Mouse (Mus musculus) heart, embryonic 13.5 days (tissue): Measurements from ENCODE around the gene Ush2a. TPM values are rescaled to one million over a fixed set of nuclear protein-coding genes. Genes with fewer than 3 reads are reported as not detected.

Source experiments
- ATAC-seq: fragments of 200-750 bp; cut with Nextera tagmentation; 2 replicates; pipeline ENCODE4 v1.8.0; 2017; ENCODE audit warnings: moderate TSS enrichment; ENCODE audit not compliant: insufficient number of reproducible peaks, low FRiP score, low TSS enrichment; ENCODE audit errors: extremely low read depth
- H3K27ac ChIP-seq: fragments of 300-500 bp; sonication (generic); replicated peaks from 2 replicates; pipeline ENCODE4 v1.5.1; 2015; ENCODE audit warnings: moderate library complexity, mild to moderate bottlenecking, inconsistent platforms
- H3K27me3 ChIP-seq: fragments of 300-500 bp; sonication (generic); replicated peaks from 2 replicates; pipeline ENCODE4 v1.6.1; 2015; ENCODE audit warnings: mild to moderate bottlenecking, inconsistent platforms
- H3K36me3 ChIP-seq: fragments of 300-500 bp; sonication (generic); 2 replicates; pipeline ENCODE4 v1.6.1; 2015; ENCODE audit warnings: mild to moderate bottlenecking, inconsistent platforms
- H3K4me1 ChIP-seq: fragments of 300-500 bp; sonication (generic); 2 replicates; pipeline ENCODE4 v1.6.1; 2015; ENCODE audit warnings: inconsistent platforms
- H3K4me2 ChIP-seq: fragments of 300-500 bp; sonication (generic); 2 replicates; pipeline ENCODE4 v1.6.1; 2015; ENCODE audit warnings: inconsistent platforms, mild to moderate bottlenecking, moderate library complexity
- H3K4me3 ChIP-seq: fragments of 300-500 bp; sonication (generic); 2 replicates; pipeline ENCODE4 v1.5.1; 2015; ENCODE audit warnings: moderate library complexity, mild to moderate bottlenecking, inconsistent platforms
- H3K9ac ChIP-seq: fragments of 300-500 bp; sonication (generic); 2 replicates; pipeline ENCODE4 v1.6.1; 2015; ENCODE audit warnings: inconsistent platforms, mild to moderate bottlenecking, moderate library complexity
- H3K9me3 ChIP-seq: fragments of 300-500 bp; sonication (generic); 2 replicates; pipeline ENCODE4 v1.6.1; 2016; ENCODE audit warnings: inconsistent platforms
- WGBS: fragments of 180-500 bp; shearing (Covaris S2); methylation state at CpG from one replicate; pipeline ENCODE4 v1.1.7; 2015; ENCODE audit warnings: mixed read lengths; 5-methylcytosine and 5-hydroxymethylcytosine counted together
- polyA plus RNA-seq: library from polyadenylated mRNA; unstranded; fragments of >200 nt; fragmentation: Nextera tagmentation; extraction: Ambion mirVana; gene quantifications from 2 replicates; pipeline ENCODE4 v1.2.1, GENCODE M21; 2015

Gene Ush2a
- polyA plus RNA-seq, 1 experiment from 2014 or later = 0.07 TPM

DNA sequence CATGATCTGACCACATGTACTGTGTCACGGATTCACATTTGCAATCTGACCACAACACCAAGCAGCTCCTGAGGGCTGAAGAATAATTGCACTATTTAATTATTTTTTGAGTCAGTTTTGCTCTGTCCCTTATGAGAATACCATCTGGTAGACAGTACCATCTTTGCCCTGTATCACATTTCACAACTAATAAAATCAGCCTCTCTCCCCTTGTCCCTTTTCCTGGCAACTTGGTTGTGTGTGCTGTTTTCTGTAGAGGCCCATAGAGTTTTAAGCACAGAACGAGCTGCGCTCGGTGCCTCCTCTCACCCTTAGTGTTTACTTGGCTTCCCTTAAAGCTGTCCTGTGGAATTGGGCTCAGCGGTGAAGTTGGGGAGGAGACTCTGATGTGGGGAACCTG, 290.0 kb downstream of the Ush2a start:
- Histone ChIP-seq H3K36me3 (no peaks in the 10 kb centered on the region), H3K27ac (no peak overlapping the region), H3K4me2 (no peak overlapping the region), H3K27me3 (no peaks in the 10 kb centered on the region), H3K9me3 (no peaks in the 10 kb centered on the region), H3K4me1 (no peaks in the 10 kb centered on the region), H3K4me3 (no peak overlapping the region), H3K9ac (no peak overlapping the region)
- WGBS = 81% methylated on average over 5 of the region's 5 CpGs
- no peak for ATAC-seq

- Histone ChIP-seq H3K27ac (no peak overlapping the region), H3K36me3 (no peaks in the 10 kb centered on the region), H3K9me3 (no peaks in the 10 kb centered on the region), H3K4me3 (no peak overlapping the region), H3K27me3 (no peaks in the 10 kb centered on the region), H3K9ac (no peak overlapping the region), H3K4me2 (no peak overlapping the region), H3K4me1 (no peaks in the 10 kb centered on the region)
- WGBS = 21% methylated on average over 2 of the region's 2 CpGs
- no peak for ATAC-seq
These were observed 297.1 kb downstream of the Ush2a start for GRCm38 (mm10) chr1:188558911-188559310.

- 75% methylated on average over 5 of the region's 5 CpGs for WGBS
- no peak overlapping the region for H3K4me3 ChIP-seq
These were observed 304.4 kb downstream of the Ush2a start for GRCm38 (mm10) chr1:188566229-188566628.

GRCm38 (mm10) chr1:188567486-188567885, 305.7 kb downstream of the Ush2a start:
- Histone ChIP-seq H3K36me3 (no peaks in the 10 kb centered on the region), H3K27ac (no peak overlapping the region), H3K4me3 (no peak overlapping the region), H3K4me2 (no peak overlapping the region), H3K9ac (no peak overlapping the region), H3K9me3 (no peaks in the 10 kb centered on the region), H3K4me1 (no peaks in the 10 kb centered on the region), H3K27me3 (no peaks in the 10 kb centered on the region)
- ATAC-seq = no peak
- WGBS = 76% methylated on average over 4 of the region's 4 CpGs

More at GRCm38 (mm10) chr1:188566229-188566628, 304.4 kb downstream of the Ush2a start:
- Histone ChIP-seq H3K4me1 (no peaks in the 10 kb centered on the region), H3K4me2 (no peak overlapping the region), H3K36me3 (no peaks in the 10 kb centered on the region), H3K9ac (no peak overlapping the region), H3K27me3 (no peaks in the 10 kb centered on the region), H3K27ac (no peak overlapping the region), H3K9me3 (no peaks in the 10 kb centered on the region)
- ATAC-seq = no peak

DNA sequence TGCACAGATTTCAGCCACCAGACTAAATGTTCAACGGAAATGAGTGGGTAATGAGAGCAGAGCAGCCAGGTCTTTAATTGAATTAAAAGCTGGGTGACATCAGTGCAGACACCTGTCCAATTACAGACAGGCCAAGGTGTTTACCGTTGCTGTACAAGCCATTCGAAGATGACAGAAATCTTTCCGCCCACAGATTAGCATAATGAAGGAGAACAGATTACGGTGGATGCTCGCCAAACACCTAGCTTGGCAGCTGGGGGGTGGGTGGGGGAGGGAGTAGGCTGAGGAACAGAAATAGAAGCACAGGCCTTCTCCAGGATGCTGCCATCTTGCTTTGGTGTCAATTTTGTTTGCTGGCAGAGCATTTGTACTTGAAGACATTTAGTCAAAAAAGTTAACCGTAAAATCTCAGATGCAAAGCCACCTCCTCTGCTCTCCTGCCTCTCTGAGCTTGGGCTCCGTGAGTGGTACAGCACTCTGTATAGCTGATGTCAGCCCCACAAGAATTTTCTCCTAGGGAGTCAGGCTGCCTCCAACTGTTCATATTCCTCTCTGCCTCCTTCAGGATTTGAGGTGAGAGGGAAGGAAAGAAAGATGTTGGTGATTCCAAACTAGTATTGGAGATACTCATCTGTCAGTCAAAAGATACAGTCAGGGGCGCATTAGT, 306.6 kb downstream of the Ush2a start:
- H3K27ac ChIP-seq = no peak overlapping the region
- no peak for ATAC-seq
- 74% methylated on average over 9 of the region's 9 CpGs for WGBS

GRCm38 (mm10) chr1:188576246-188576747, 314.5 kb downstream of the Ush2a start:
- Histone ChIP-seq H3K27me3 (no peaks in the 10 kb centered on the region), H3K9me3 (no peaks in the 10 kb centered on the region), H3K36me3 (no peaks in the 10 kb centered on the region), H3K27ac (no peak overlapping the region), H3K4me3 (no peak overlapping the region), H3K9ac (no peak overlapping the region), H3K4me1 (no peaks in the 10 kb centered on the region), H3K4me2 (no peak overlapping the region)
- WGBS = 77% methylated on average over 8 of the region's 8 CpGs
- no peak for ATAC-seq

More for the DNA sequence above, 306.6 kb downstream of the Ush2a start:
- H3K4me1 ChIP-seq = no peaks in the 10 kb centered on the region
- H3K9me3 ChIP-seq = no peaks in the 10 kb centered on the region
- no peaks in the 10 kb centered on the region for H3K36me3 ChIP-seq
- no peak overlapping the region for H3K4me3 ChIP-seq
- H3K9ac ChIP-seq = no peak overlapping the region
- no peaks in the 10 kb centered on the region for H3K27me3 ChIP-seq
- H3K4me2 ChIP-seq = no peak overlapping the region

- Histone ChIP-seq H3K27ac (no peak overlapping the region), H3K4me2 (no peak overlapping the region), H3K27me3 (no peaks in the 10 kb centered on the region), H3K4me3 (no peak overlapping the region), H3K9ac (no peak overlapping the region), H3K36me3 (no peaks in the 10 kb centered on the region), H3K4me1 (no peaks in the 10 kb centered on the region), H3K9me3 (no peaks in the 10 kb centered on the region)
- ATAC-seq = no peak
- 80% methylated on average over 4 of the region's 4 CpGs for WGBS
These were observed 315.6 kb downstream of the Ush2a start for GRCm38 (mm10) chr1:188577376-188577775.

- ATAC-seq = no peak
- Histone ChIP-seq H3K4me2 (no peak overlapping the region), H3K27ac (no peak overlapping the region), H3K36me3 (no peaks in the 10 kb centered on the region), H3K9me3 (no peaks in the 10 kb centered on the region), H3K9ac (no peak overlapping the region), H3K4me1 (no peaks in the 10 kb centered on the region), H3K27me3 (no peaks in the 10 kb centered on the region), H3K4me3 (no peak overlapping the region)
- WGBS = 33% methylated on average over 4 of the region's 4 CpGs
These were observed 319.3 kb downstream of the Ush2a start for GRCm38 (mm10) chr1:188581136-188581535.

DNA sequence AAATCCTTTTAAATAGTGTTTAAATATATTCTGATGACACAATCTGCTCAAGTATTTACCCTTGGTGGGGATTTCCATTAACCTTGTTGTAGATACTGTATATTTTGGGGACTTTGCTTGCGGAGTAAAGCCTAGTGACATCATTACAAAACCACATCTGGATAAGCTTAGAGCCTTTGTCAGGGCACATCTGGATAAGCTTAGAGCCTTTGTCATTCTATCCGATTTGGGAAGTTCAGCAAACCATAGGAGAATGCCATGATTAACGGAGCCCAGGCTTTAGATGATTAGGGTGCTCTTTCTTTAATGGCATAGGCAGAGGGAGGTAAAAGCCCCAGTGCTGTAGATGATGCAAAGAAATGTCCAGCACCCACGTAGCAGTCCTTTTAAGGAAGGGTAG, 333.4 kb downstream of the Ush2a start:
- WGBS = 56% methylated on average over 4 of the region's 4 CpGs
- peaks cover 2% of the 10 kb centered on the region; the same call in 1 of the 2 replicates for H3K9me3 ChIP-seq
- H3K9ac ChIP-seq = no peak overlapping the region
- no peaks in the 10 kb centered on the region for H3K4me1 ChIP-seq
- H3K27ac ChIP-seq = no peak overlapping the region
- H3K27me3 ChIP-seq = no peaks in the 10 kb centered on the region
- H3K4me3 ChIP-seq = no peak overlapping the region
- H3K36me3 ChIP-seq = no peaks in the 10 kb centered on the region
- H3K4me2 ChIP-seq = no peak overlapping the region
- no peak for ATAC-seq

- Histone ChIP-seq H3K4me1 (no peaks in the 10 kb centered on the region), H3K36me3 (no peaks in the 10 kb centered on the region), H3K4me2 (no peak overlapping the region), H3K9ac (no peak overlapping the region), H3K27me3 (no peaks in the 10 kb centered on the region), H3K4me3 (no peak overlapping the region), H3K9me3 (peaks cover 2% of the 10 kb centered on the region; the same call in 1 of the 2 replicates), H3K27ac (no peak overlapping the region)
- ATAC-seq = no peak
- WGBS = 83% methylated on average over 7 of the region's 7 CpGs
These were observed 336.2 kb downstream of the Ush2a start for GRCm38 (mm10) chr1:188598052-188598451.

GRCm38 (mm10) chr1:188599134-188599533, 337.3 kb downstream of the Ush2a start:
- 68% methylated on average over 8 of the region's 8 CpGs for WGBS
- Histone ChIP-seq H3K9me3 (peaks cover 2% of the 10 kb centered on the region; the same call in 1 of the 2 replicates), H3K27me3 (no peaks in the 10 kb centered on the region), H3K9ac (no peak overlapping the region), H3K27ac (no peak overlapping the region), H3K4me3 (no peak overlapping the region), H3K4me1 (no peaks in the 10 kb centered on the region), H3K36me3 (no peaks in the 10 kb centered on the region), H3K4me2 (no peak overlapping the region)
- no peak for ATAC-seq

DNA sequence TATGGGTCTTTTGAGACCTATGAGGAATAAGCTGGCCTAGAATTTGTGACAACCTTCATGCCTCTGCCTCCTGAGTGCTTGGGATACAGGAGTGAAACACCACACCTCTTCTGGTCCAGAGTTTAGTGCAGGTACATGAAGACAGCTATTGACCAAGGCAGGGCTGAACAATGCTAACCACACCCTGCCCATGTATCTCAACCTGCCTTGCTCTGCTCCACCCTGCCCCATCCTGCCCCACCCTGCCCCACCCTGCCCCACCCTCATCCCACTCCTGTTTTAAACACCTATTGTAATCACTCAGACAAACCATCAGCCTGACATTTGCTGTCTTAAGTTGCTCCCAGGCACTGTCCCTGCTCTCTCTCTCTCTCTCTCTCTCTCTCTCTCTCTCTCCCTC, 344.6 kb downstream of the Ush2a start:
- no peaks in the 10 kb centered on the region for H3K9me3 ChIP-seq
- H3K4me3 ChIP-seq = no peak overlapping the region
- no peaks in the 10 kb centered on the region for H3K27me3 ChIP-seq
- no peaks in the 10 kb centered on the region for H3K4me1 ChIP-seq
- H3K4me2 ChIP-seq = no peak overlapping the region
- ATAC-seq = no peak
- H3K36me3 ChIP-seq = no peaks in the 10 kb centered on the region
- H3K9ac ChIP-seq = no peak overlapping the region
- H3K27ac ChIP-seq = no peak overlapping the region
